Mouse (Mus musculus) ovary, postnatal 14 days (tissue): Measurements from ENCODE around the gene Ptbp2.

Experiments
- DNase-seq: peaks from one replicate; pipeline ENCODE4 v3.0.0; 2022; ENCODE audit warnings: low spot score

The Ptbp2 gene

GRCm38 (mm10) chr3:119684741-119685140, 99.5 kb downstream of the Ptbp2 start:
- no peak for DNase-seq
